Mouse (Mus musculus) intestine, embryonic 15.5 days (tissue): ENCODE data around the gene Gfap. TPM values are rescaled to one million over a fixed set of nuclear protein-coding genes. Genes with fewer than 3 reads are reported as not detected.

ENCODE experiments used
- ATAC-seq: fragments of 200-750 bp; cut with Nextera tagmentation; 2 replicates; pipeline ENCODE4 v1.8.0; 2017; ENCODE audit warnings: moderate TSS enrichment, moderate library complexity
- H3K27ac ChIP-seq: fragments of 300-500 bp; sonication (generic); 2 replicates; pipeline ENCODE4 v1.5.1; 2015; ENCODE audit warnings: mild to moderate bottlenecking, inconsistent platforms
- H3K27me3 ChIP-seq: fragments of 300-500 bp; sonication (generic); replicated peaks from 2 replicates; pipeline ENCODE4 v1.6.1; 2015; ENCODE audit warnings: inconsistent platforms
- H3K36me3 ChIP-seq: fragments of 300-500 bp; sonication (generic); 2 replicates; pipeline ENCODE4 v1.6.1; 2015; ENCODE audit warnings: inconsistent platforms
- H3K4me1 ChIP-seq: fragments of 300-500 bp; sonication (generic); replicated peaks from 2 replicates; pipeline ENCODE4 v1.6.1; 2015; ENCODE audit warnings: inconsistent platforms
- H3K4me2 ChIP-seq: fragments of 300-500 bp; sonication (generic); replicated peaks from 2 replicates; pipeline ENCODE4 v1.6.1; 2015; ENCODE audit warnings: mild to moderate bottlenecking, inconsistent platforms
- H3K4me3 ChIP-seq: fragments of 300-500 bp; sonication (generic); replicated peaks from 2 replicates; pipeline ENCODE4 v1.5.1; 2015; ENCODE audit warnings: inconsistent platforms
- H3K9ac ChIP-seq: fragments of 300-500 bp; sonication (generic); 2 replicates; pipeline ENCODE4 v1.6.1; 2015; ENCODE audit warnings: inconsistent platforms
- H3K9me3 ChIP-seq: fragments of 300-500 bp; sonication (generic); 2 replicates; pipeline ENCODE4 v1.6.1; 2016; ENCODE audit warnings: inconsistent platforms
- WGBS: fragments of 180-500 bp; shearing (Covaris S2); methylation state at CpG from one replicate; pipeline ENCODE4 v1.1.7; 2015; 5-methylcytosine and 5-hydroxymethylcytosine counted together
- polyA plus RNA-seq: library from polyadenylated mRNA; unstranded; fragments of >200 nt; fragmentation: Nextera tagmentation; extraction: Ambion mirVana; gene quantifications from 2 replicates; pipeline ENCODE4 v1.2.1, GENCODE M21; 2015

Gene Gfap
- polyA plus RNA-seq, 1 experiment from 2014 or later = 0.36 TPM

GRCm38 (mm10) chr11:102925351-102925717, 24.6 kb upstream of the Gfap start:
- Histone ChIP-seq H3K4me1 (peaks cover 10% of the 10 kb centered on the region; the same call in 1 of the 2 replicates), H3K4me2 (peak overlapping the region; percentile 75), H3K9me3 (no peaks in the 10 kb centered on the region), H3K4me3 (peak overlapping the region; percentile 74), H3K27me3 (no peaks in the 10 kb centered on the region), H3K27ac (peak overlapping the region; percentile 90), H3K36me3 (0 out of 2 replicates have a peak, but pooled peaks cover 3% of the 10 kb centered on the region), H3K9ac (peak overlapping the region; percentile 53)
- ATAC-seq = peak; percentile 53
- 2% methylated on average over 10 of the region's 10 CpGs for WGBS

- peak; percentile 98 for ATAC-seq
- peak within 1 kb of the TSS; percentile 74 for H3K4me3 ChIP-seq
- H3K27ac ChIP-seq = peak within 1 kb of the TSS; percentile 90
- no peaks in the 10 kb centered on the region for H3K27me3 ChIP-seq
- H3K9me3 ChIP-seq = no peaks in the 10 kb centered on the region
- H3K36me3 ChIP-seq = 0 out of 2 replicates have a peak, but pooled peaks cover 3% of the 10 kb centered on the region
- H3K4me1 ChIP-seq = peaks cover 10% of the 10 kb centered on the region; the same call in 1 of the 2 replicates
- peak within 1 kb of the TSS; percentile 67 for H3K9ac ChIP-seq
- H3K4me2 ChIP-seq = peak within 1 kb of the TSS; percentile 75
- WGBS = under 1% methylated on average over 62 of the region's 62 CpGs
Observed at GRCm38 (mm10) chr11:102924557-102925350, 24.0 kb upstream of the Gfap start, which contains the start of gene Kif18b. Gene Kif18b, minus strand, starts transcription at chr11:102925124.

- 79% methylated on average over 6 of the region's 6 CpGs for WGBS
- Histone ChIP-seq H3K4me1 (peaks cover 10% of the 10 kb centered on the region; the same call in 1 of the 2 replicates), H3K36me3 (0 out of 2 replicates have a peak, but pooled peaks cover 3% of the 10 kb centered on the region), H3K27ac (no peak overlapping the region), H3K9ac (no peak overlapping the region), H3K4me3 (no peak overlapping the region), H3K27me3 (no peaks in the 10 kb centered on the region), H3K4me2 (no peak overlapping the region), H3K9me3 (no peaks in the 10 kb centered on the region)
- ATAC-seq = no peak
Observed at GRCm38 (mm10) chr11:102921491-102921890, 20.8 kb upstream of the Gfap start.

- no peak for ATAC-seq
- H3K27ac ChIP-seq = no peak overlapping the region
- no peak overlapping the region for H3K4me3 ChIP-seq
- H3K27me3 ChIP-seq = no peaks in the 10 kb centered on the region
- H3K4me2 ChIP-seq = no peak overlapping the region
- H3K4me1 ChIP-seq = peaks cover 10% of the 10 kb centered on the region; the same call in 1 of the 2 replicates
- no peaks in the 10 kb centered on the region for H3K9me3 ChIP-seq
- H3K36me3 ChIP-seq = peaks cover 25% of the 10 kb centered on the region
- no peak overlapping the region for H3K9ac ChIP-seq
- 85% methylated on average over 4 of the region's 4 CpGs for WGBS
Observed at GRCm38 (mm10) chr11:102918077-102918476, 17.4 kb upstream of the Gfap start.

GRCm38 (mm10) chr11:102915380-102915779, 14.7 kb upstream of the Gfap start:
- no peaks in the 10 kb centered on the region for H3K27me3 ChIP-seq
- H3K27ac ChIP-seq = no peak overlapping the region
- no peak overlapping the region for H3K4me2 ChIP-seq
- H3K4me3 ChIP-seq = no peak overlapping the region
- no peak for ATAC-seq
- peaks cover 34% of the 10 kb centered on the region for H3K36me3 ChIP-seq
- H3K9me3 ChIP-seq = no peaks in the 10 kb centered on the region
- no peaks in the 10 kb centered on the region for H3K4me1 ChIP-seq
- WGBS = 89% methylated on average over 9 of the region's 9 CpGs
- no peak overlapping the region for H3K9ac ChIP-seq

- peaks cover 68% of the 10 kb centered on the region for H3K36me3 ChIP-seq
- no peak for ATAC-seq
- H3K27me3 ChIP-seq = no peaks in the 10 kb centered on the region
- H3K9me3 ChIP-seq = no peaks in the 10 kb centered on the region
- no peaks in the 10 kb centered on the region for H3K4me1 ChIP-seq
- H3K9ac ChIP-seq = no peak overlapping the region
- H3K4me3 ChIP-seq = no peak overlapping the region
- no peak overlapping the region for H3K27ac ChIP-seq
- 63% methylated on average over 7 of the region's 7 CpGs for WGBS
- H3K4me2 ChIP-seq = no peak overlapping the region
Observed at GRCm38 (mm10) chr11:102911376-102911775, 10.7 kb upstream of the Gfap start.

GRCm38 (mm10) chr11:102903654-102904053, 2.9 kb upstream of the Gfap start:
- Histone ChIP-seq H3K9ac (no peak overlapping the region), H3K9me3 (no peaks in the 10 kb centered on the region), H3K36me3 (peaks cover 33% of the 10 kb centered on the region), H3K4me1 (no peaks in the 10 kb centered on the region), H3K27ac (no peak overlapping the region), H3K4me3 (no peak overlapping the region), H3K27me3 (no peaks in the 10 kb centered on the region), H3K4me2 (no peak overlapping the region)
- ATAC-seq = no peak
- 66% methylated on average over 7 of the region's 7 CpGs for WGBS

GRCm38 (mm10) chr11:102902107-102902506, 1.4 kb upstream of the Gfap start:
- no peak overlapping the region for H3K9ac ChIP-seq
- no peak overlapping the region for H3K27ac ChIP-seq
- no peaks in the 10 kb centered on the region for H3K4me1 ChIP-seq
- no peaks in the 10 kb centered on the region for H3K27me3 ChIP-seq
- H3K4me2 ChIP-seq = no peak overlapping the region
- no peaks in the 10 kb centered on the region for H3K9me3 ChIP-seq
- H3K4me3 ChIP-seq = no peak overlapping the region
- no peak for ATAC-seq
- peaks cover 18% of the 10 kb centered on the region for H3K36me3 ChIP-seq
- 87% methylated on average over 5 of the region's 5 CpGs for WGBS

GRCm38 (mm10) chr11:102901199-102901598, 487 bp upstream of the Gfap start:
- Histone ChIP-seq H3K9ac (no peak overlapping the region), H3K4me2 (no peak overlapping the region), H3K9me3 (no peaks in the 10 kb centered on the region), H3K27me3 (peaks cover 3% of the 10 kb centered on the region; the same call in 1 of the 2 replicates), H3K4me3 (no peak overlapping the region), H3K36me3 (peaks cover 10% of the 10 kb centered on the region), H3K4me1 (no peaks in the 10 kb centered on the region), H3K27ac (no peak overlapping the region)
- ATAC-seq = no peak
- 64% methylated on average over 4 of the region's 4 CpGs for WGBS

- 80% methylated on average over 9 of the region's 9 CpGs for WGBS
Observed at GRCm38 (mm10) chr11:102898408-102898807, 2.3 kb downstream of the Gfap start.

GRCm38 (mm10) chr11:102896641-102897040, 4.1 kb downstream of the Gfap start:
- Histone ChIP-seq H3K27me3 (peaks cover 3% of the 10 kb centered on the region; the same call in 1 of the 2 replicates), H3K4me3 (no peak overlapping the region), H3K9me3 (no peaks in the 10 kb centered on the region), H3K4me1 (peaks cover 7% of the 10 kb centered on the region), H3K4me2 (no peak overlapping the region), H3K9ac (no peak overlapping the region), H3K36me3 (no peaks in the 10 kb centered on the region), H3K27ac (no peak overlapping the region)
- no peak for ATAC-seq
- WGBS = 77% methylated on average over 20 of the region's 20 CpGs

More at GRCm38 (mm10) chr11:102898408-102898807, 2.3 kb downstream of the Gfap start:
- H3K36me3 ChIP-seq = no peaks in the 10 kb centered on the region
- H3K4me3 ChIP-seq = no peak overlapping the region
- no peak overlapping the region for H3K27ac ChIP-seq
- peaks cover 3% of the 10 kb centered on the region; the same call in 1 of the 2 replicates for H3K27me3 ChIP-seq
- no peaks in the 10 kb centered on the region for H3K9me3 ChIP-seq
- no peak overlapping the region for H3K4me2 ChIP-seq
- no peak for ATAC-seq
- peaks cover 2% of the 10 kb centered on the region for H3K4me1 ChIP-seq
- H3K9ac ChIP-seq = no peak overlapping the region

GRCm38 (mm10) chr11:102895779-102896178, 4.9 kb downstream of the Gfap start:
- Histone ChIP-seq H3K36me3 (no peaks in the 10 kb centered on the region), H3K4me1 (peaks cover 7% of the 10 kb centered on the region), H3K4me3 (no peak overlapping the region), H3K27ac (no peak overlapping the region), H3K27me3 (peaks cover 3% of the 10 kb centered on the region; the same call in 1 of the 2 replicates), H3K9ac (no peak overlapping the region), H3K4me2 (no peak overlapping the region), H3K9me3 (no peaks in the 10 kb centered on the region)
- WGBS = 66% methylated on average over 9 of the region's 9 CpGs
- peak; percentile 67; the same call in 1 of the 2 replicates for ATAC-seq
